Comparison of ENCODE assay signal across 34 mouse cellular contexts in the genomic region with DNA sequence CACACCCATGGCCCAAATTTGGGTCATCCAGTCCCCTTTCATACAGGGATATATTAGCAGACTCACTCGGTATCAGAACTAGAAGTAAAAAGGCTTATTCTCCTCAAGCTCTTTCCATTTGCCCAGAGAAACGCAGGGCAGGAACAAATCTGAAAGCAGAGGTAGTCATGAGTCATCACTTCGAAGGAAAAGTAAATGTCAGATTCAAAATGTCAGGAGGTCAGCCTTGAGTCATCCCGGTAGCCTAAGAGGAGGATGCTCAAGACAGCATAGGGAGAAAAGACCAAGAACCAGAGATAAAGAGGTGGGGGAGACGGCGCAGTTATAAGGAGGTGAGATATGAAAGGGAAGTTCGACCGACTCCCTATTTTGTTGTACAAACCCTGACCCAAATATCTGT. TPM values are rescaled to one million over a fixed set of nuclear protein-coding genes. Genes with fewer than 3 reads are reported as not detected.
A peak's percentile ranks its signal among the peaks of the same experiment; 100 is the strongest.
DNase-seq lines count a peak whose midpoint lies in the region; ATAC-seq and TF ChIP-seq lines count a peak whose summit lies in the region.
"Had no signal": no experiment of that assay in that cellular context is flagged by ENCODE, and none has a peak within 500 bp of the region (broad histone marks: within the 10 kb centered on the region; RNA-seq: fewer than 3 reads in every experiment).

No protein-coding gene starts in this region.

- ATAC-seq in midbrain, postnatal 0 days (ENCODE audit: low FRiP score), result no peak
- ATAC-seq: activated CD4-positive, CD25-positive, alpha-beta regulatory T cell, adult 4 months; forebrain, embryonic 16.5 days; midbrain, embryonic 15.5 days had no signal

- 81% methylated on average over 8 of the region's 8 CpGs for WGBS in midbrain, postnatal 0 days

- H3K9me3 ChIP-seq in midbrain, postnatal 0 days (ENCODE audit: low read length), result no peaks in the 10 kb centered on the region
- H3K9me3 ChIP-seq: heart, embryonic 12.5 days; hindbrain, embryonic 13.5 days; kidney, embryonic 15.5 days; limb, embryonic 10.5 days; limb, embryonic 15.5 days; midbrain, embryonic 10.5 days; midbrain, embryonic 15.5 days had no signal

- no peak overlapping the region for H3K27ac ChIP-seq in midbrain, postnatal 0 days (ENCODE audit: low read depth, low read length)
- H3K27ac ChIP-seq: gastrocnemius, adult 2 months; hindbrain, embryonic 13.5 days; kidney, embryonic 15.5 days; layer of hippocampus, adult 2 months; limb, embryonic 10.5 days; limb, embryonic 15.5 days; liver, embryonic 14.5 days; midbrain, embryonic 10.5 days; midbrain, embryonic 15.5 days had no signal

- no peak for TF ChIP-seq CTCF in midbrain, postnatal 0 days (IDR thresholded peaks at IDR 0.05)

- H3K4me2 ChIP-seq in midbrain, postnatal 0 days (ENCODE audit: low read depth, low read length, poor library complexity, severe bottlenecking), result no peak overlapping the region
- H3K4me2 ChIP-seq: heart, embryonic 12.5 days; hindbrain, embryonic 13.5 days; kidney, embryonic 15.5 days; limb, embryonic 15.5 days; lung, embryonic 14.5 days; midbrain, embryonic 15.5 days had no signal

- H3K9ac ChIP-seq in midbrain, postnatal 0 days (replicated peaks; ENCODE audit: low read length, poor library complexity, severe bottlenecking), result no peak overlapping the region
- H3K9ac ChIP-seq: heart, embryonic 12.5 days; hindbrain, embryonic 13.5 days; kidney, embryonic 15.5 days; limb, embryonic 15.5 days; liver, embryonic 14.5 days; lung, embryonic 14.5 days; midbrain, embryonic 15.5 days had no signal

- no peaks in the 10 kb centered on the region for H3K36me3 ChIP-seq in midbrain, postnatal 0 days (ENCODE audit: insufficient read depth, low read length)
- H3K36me3 ChIP-seq: heart, embryonic 12.5 days; hindbrain, embryonic 13.5 days; kidney, embryonic 15.5 days; limb, embryonic 10.5 days; limb, embryonic 15.5 days; midbrain, embryonic 10.5 days; midbrain, embryonic 15.5 days had no signal

- no peaks in the 10 kb centered on the region for H3K27me3 ChIP-seq in midbrain, postnatal 0 days (ENCODE audit: insufficient read depth, low read length)
- H3K27me3 ChIP-seq: heart, embryonic 12.5 days; hindbrain, embryonic 13.5 days; kidney, embryonic 15.5 days; limb, embryonic 15.5 days; midbrain, embryonic 15.5 days had no signal

- H3K4me1 ChIP-seq in midbrain, postnatal 0 days (ENCODE audit: insufficient read depth, low read length), result no peaks in the 10 kb centered on the region
- H3K4me1 ChIP-seq: heart, embryonic 12.5 days; hindbrain, embryonic 13.5 days; kidney, embryonic 15.5 days; limb, embryonic 10.5 days; limb, embryonic 15.5 days; midbrain, embryonic 15.5 days had no signal

- DNase-seq in adrenal gland, adult 8-10 months, result peak; percentile 19
- no peak for DNase-seq in adrenal gland, postnatal 4 days (ENCODE audit: low spot score in 2 of 2)
- peak; percentile 30 for DNase-seq in CD4-positive, CD25-positive, alpha-beta regulatory T cell, adult 2 months (ENCODE audit: low read depth, low spot score)
- DNase-seq in adrenal gland, postnatal 14 days, result peak; percentile 11
- no peak for DNase-seq in layer of hippocampus, postnatal 14 days (ENCODE audit: low spot score in 2 of 2)
- no peak for DNase-seq in midbrain, postnatal 0 days (ENCODE audit: low spot score)
- no peak for DNase-seq in left cerebral cortex, adult 8-10 months (ENCODE audit: low spot score in 2 of 2)
- DNase-seq: B cell, adult 2 months; cerebellum, adult 2 months; cerebellum, postnatal 14 days; gastrocnemius, adult 2 months; gastrocnemius, postnatal 36 days; heart, adult 18-20 months; heart, postnatal 4 days; kidney, adult 18-20 months; kidney, postnatal 36 days; lung, embryonic 14.5 days; spleen, adult 18-20 months; thymus, adult 2 months; thymus, postnatal 4 days had no signal

- no peak overlapping the region for H3K4me3 ChIP-seq in midbrain, postnatal 0 days (ENCODE audit: low read depth, low read length)
- H3K4me3 ChIP-seq: erythroblast, embryonic 14.5 days; gastrocnemius, adult 2 months; heart, embryonic 12.5 days; hindbrain, embryonic 13.5 days; kidney, embryonic 15.5 days; layer of hippocampus, adult 2 months; limb, embryonic 10.5 days; limb, embryonic 15.5 days; midbrain, embryonic 10.5 days; midbrain, embryonic 15.5 days had no signal

RNA-seq across cellular contexts. Expression of gene Egr2, which starts 41.7 kb away (rescaled TPM):
- 1 to 10 TPM in 3 of 4 experiments, under 1 TPM in 1; 0.35 to 1.3 (median 1.2) TPM for total RNA-seq in adrenal gland, adult 8-10 months (2022)
- 1 to 10 TPM; 1.6 to 2.1 TPM for total RNA-seq in adrenal gland, postnatal 4 days (2021)
- 1.2 and 2.6 TPM in 2 replicates for total RNA-seq in adrenal gland, postnatal 14 days (2021)
- total RNA-seq in layer of hippocampus, postnatal 14 days (2021), result 1 to 10 TPM; 2.0 to 2.7 TPM
- total RNA-seq in midbrain, postnatal 0 days (2014; rRNA removed), result 0.57 and 0.60 TPM in 2 replicates
- 0.35 and 0.60 TPM in 2 replicates for polyA plus RNA-seq in midbrain, postnatal 0 days (2015; fragmentation: Nextera tagmentation; extraction: Ambion mirVana)
- 1 to 10 TPM; 2.2 to 8.3 (median 7.9) TPM for total RNA-seq in left cerebral cortex, adult 8-10 months (2022)
- polyA plus RNA-seq: erythroblast, embryonic 14.5 days; forebrain, embryonic 11.5 days; intestine, embryonic 14.5 days had no signal

RNA-seq across cellular contexts. Expression of gene Ado, which starts 55.2 kb away (rescaled TPM):
- 10 to 100 TPM; 23.9 to 30.6 (median 25.5) TPM for total RNA-seq in adrenal gland, adult 8-10 months (2022)
- total RNA-seq in adrenal gland, postnatal 4 days (2021), result 10 to 100 TPM; 27.8 to 29.0 TPM
- total RNA-seq in adrenal gland, postnatal 14 days (2021), result 24.2 and 25.9 TPM in 2 replicates
- 10 to 100 TPM; 38.0 to 40.9 TPM for total RNA-seq in layer of hippocampus, postnatal 14 days (2021)
- total RNA-seq in midbrain, postnatal 0 days (2014; rRNA removed), result 56.2 and 58.5 TPM in 2 replicates
- 50.9 and 53.5 TPM in 2 replicates for polyA plus RNA-seq in midbrain, postnatal 0 days (2015; fragmentation: Nextera tagmentation; extraction: Ambion mirVana)
- total RNA-seq in left cerebral cortex, adult 8-10 months (2022), result 10 to 100 TPM; 36.7 to 41.4 (median 39.0) TPM

Comparison
In these comparisons a context has a peak if more than half of its experiments do, and no peak if none do; other contexts are left out.
1. DNase-seq: peak in adrenal gland, adult 8-10 months (single experiment), CD4-positive, CD25-positive, alpha-beta regulatory T cell, adult 2 months (single experiment) and adrenal gland, postnatal 14 days (single experiment); none in adrenal gland, postnatal 4 days (0 of 2), layer of hippocampus, postnatal 14 days (0 of 2), midbrain, postnatal 0 days (single experiment) and left cerebral cortex, adult 8-10 months (0 of 2).